Mouse (Mus musculus) hindbrain, embryonic 16.5 days (tissue): ENCODE measurements around the gene Gm10778. TPM values are rescaled to one million over a fixed set of nuclear protein-coding genes. Genes with fewer than 3 reads are reported as not detected.

ENCODE experiments used
- ATAC-seq: fragments of 200-750 bp; cut with Nextera tagmentation; 2 replicates; pipeline ENCODE4 v1.8.0; 2017; ENCODE audit warnings: moderate TSS enrichment, moderate library complexity
- H3K27ac ChIP-seq: fragments of 300-500 bp; sonication (generic); 2 replicates; pipeline ENCODE4 v1.5.1; 2014; ENCODE audit warnings: low read depth, mild to moderate bottlenecking, control low read depth, low read length, moderate library complexity
- H3K27me3 ChIP-seq: fragments of 300-500 bp; sonication (generic); replicated peaks from 2 replicates; pipeline ENCODE4 v1.6.1; 2014; ENCODE audit warnings: low read length; ENCODE audit not compliant: control insufficient read depth, insufficient read depth
- H3K36me3 ChIP-seq: fragments of 300-500 bp; sonication (generic); 2 replicates; pipeline ENCODE4 v1.6.1; 2014; ENCODE audit warnings: mild to moderate bottlenecking, low read length, moderate library complexity, mixed read lengths; ENCODE audit not compliant: control insufficient read depth, insufficient read depth
- H3K4me1 ChIP-seq: fragments of 300-500 bp; sonication (generic); 2 replicates; pipeline ENCODE4 v1.6.1; 2014; ENCODE audit warnings: low read depth, low read length; ENCODE audit not compliant: control insufficient read depth, insufficient read depth
- H3K4me2 ChIP-seq: fragments of 300-500 bp; sonication (generic); 2 replicates; pipeline ENCODE4 v1.6.1; 2014; ENCODE audit warnings: mild to moderate bottlenecking, low read length, control low read depth, moderate library complexity
- H3K4me3 ChIP-seq: fragments of 300-500 bp; sonication (generic); 2 replicates; pipeline ENCODE4 v1.5.1; 2014; ENCODE audit warnings: mild to moderate bottlenecking, low read length, control low read depth, moderate library complexity
- H3K9ac ChIP-seq: fragments of 300-500 bp; sonication (generic); 2 replicates; pipeline ENCODE4 v1.6.1; 2014; ENCODE audit warnings: low read depth, mild to moderate bottlenecking, control low read depth, low read length, moderate library complexity
- H3K9me3 ChIP-seq: fragments of 300-500 bp; sonication (generic); 2 replicates; pipeline ENCODE4 v1.6.1; 2014; ENCODE audit warnings: mild to moderate bottlenecking, low read length, moderate library complexity; ENCODE audit not compliant: control insufficient read depth
- WGBS: fragments of 180-500 bp; shearing (Covaris S2); extraction: QIAGEN DNeasy Blood & Tissue Kit; methylation state at CpG from one replicate; pipeline ENCODE4 v1.1.7; 2014; 5-methylcytosine and 5-hydroxymethylcytosine counted together
- polyA plus RNA-seq: library from polyadenylated mRNA; unstranded; fragments of >200 nt; fragmentation: Nextera tagmentation; extraction: Ambion mirVana; gene quantifications from 2 replicates; pipeline ENCODE4 v1.2.1, GENCODE M21; 2015

Gm10778 gene
- polyA plus RNA-seq, 1 experiment from 2014 or later = 6.2 TPM

GRCm38 (mm10) chr10:81641978-81642647, 6.7 kb upstream of the Gm10778 start:
- peak overlapping the region; percentile 75 for H3K4me3 ChIP-seq
- WGBS = 75% methylated on average over 8 of the region's 8 CpGs
- peak overlapping the region; percentile 92 for H3K4me2 ChIP-seq
- ATAC-seq = no peak
- H3K4me1 ChIP-seq = peaks cover 24% of the 10 kb centered on the region
- H3K9me3 ChIP-seq = no peaks in the 10 kb centered on the region
- H3K9ac ChIP-seq = peak overlapping the region; percentile 95
- no peak overlapping the region for H3K27ac ChIP-seq
- no peaks in the 10 kb centered on the region for H3K36me3 ChIP-seq
- H3K27me3 ChIP-seq = no peaks in the 10 kb centered on the region

DNA sequence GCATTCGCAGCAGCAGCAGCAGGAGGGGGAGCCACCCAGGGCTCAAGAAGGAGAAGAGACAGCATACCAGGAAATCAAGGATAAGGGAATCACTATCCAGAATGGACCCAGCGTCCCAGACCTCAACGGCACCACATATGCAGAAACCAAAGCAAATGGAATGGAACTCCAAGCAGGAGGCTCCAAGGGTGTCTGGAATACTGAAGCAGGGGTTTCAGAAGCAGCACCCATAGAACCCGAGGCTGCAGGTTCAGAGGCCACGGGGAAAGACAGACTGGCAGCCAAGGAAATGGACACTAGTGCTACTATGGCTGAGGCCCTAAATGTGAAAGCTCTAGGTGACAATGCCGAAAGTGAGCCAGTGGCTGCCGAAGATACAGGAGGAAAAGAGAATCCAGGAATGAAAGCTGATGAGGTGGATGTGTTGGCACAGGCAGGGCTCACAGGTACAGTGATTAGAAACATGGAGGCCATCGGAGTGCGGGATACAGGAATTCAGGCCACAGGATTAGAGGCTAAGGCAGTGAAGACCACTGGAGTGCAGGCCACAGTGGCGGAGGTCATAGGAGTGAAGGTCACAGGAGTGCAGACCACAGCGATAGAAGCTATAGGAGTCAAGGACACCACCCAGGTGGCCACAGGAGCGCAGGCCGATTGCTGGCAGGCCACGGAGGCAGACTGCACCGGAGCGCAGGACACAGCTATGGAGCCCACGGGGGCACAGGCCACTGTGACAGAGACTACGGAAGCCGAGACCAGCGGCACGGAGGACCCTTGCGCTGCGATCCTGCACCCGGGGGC, 6.0 kb upstream of the Gm10778 start:
- H3K9ac ChIP-seq = peak overlapping the region; percentile 95
- no peaks in the 10 kb centered on the region for H3K9me3 ChIP-seq
- H3K4me3 ChIP-seq = peak overlapping the region; percentile 75
- H3K27me3 ChIP-seq = no peaks in the 10 kb centered on the region
- peak overlapping the region; percentile 97 for H3K27ac ChIP-seq
- no peaks in the 10 kb centered on the region for H3K36me3 ChIP-seq
- H3K4me2 ChIP-seq = peak overlapping the region; percentile 92
- WGBS = 21% methylated on average over 24 of the region's 24 CpGs
- no peak; the same call in 1 of the 2 replicates for ATAC-seq
- peaks cover 24% of the 10 kb centered on the region for H3K4me1 ChIP-seq

- Histone ChIP-seq H3K27me3 (no peaks in the 10 kb centered on the region), H3K9me3 (no peaks in the 10 kb centered on the region), H3K4me2 (peak overlapping the region; percentile 92), H3K9ac (peak overlapping the region; percentile 95), H3K4me3 (peak overlapping the region; percentile 75), H3K27ac (peak overlapping the region; percentile 97), H3K36me3 (no peaks in the 10 kb centered on the region), H3K4me1 (peaks cover 24% of the 10 kb centered on the region)
- peak; percentile 91 for ATAC-seq
- 1% methylated on average over 70 of the region's 75 CpGs for WGBS
Observed at GRCm38 (mm10) chr10:81643449-81644055, 5.3 kb upstream of the Gm10778 start.

- peaks cover 24% of the 10 kb centered on the region for H3K4me1 ChIP-seq
- H3K9ac ChIP-seq = peak overlapping the region; percentile 95
- no peaks in the 10 kb centered on the region for H3K9me3 ChIP-seq
- no peak; the same call in 1 of the 2 replicates for ATAC-seq
- peak overlapping the region; percentile 75 for H3K4me3 ChIP-seq
- H3K27ac ChIP-seq = peak overlapping the region; percentile 97
- no peaks in the 10 kb centered on the region for H3K36me3 ChIP-seq
- 62% methylated on average over 2 of the region's 2 CpGs for WGBS
- H3K4me2 ChIP-seq = peak overlapping the region; percentile 92
- H3K27me3 ChIP-seq = no peaks in the 10 kb centered on the region
Observed at GRCm38 (mm10) chr10:81644162-81644561, 4.7 kb upstream of the Gm10778 start.

DNA sequence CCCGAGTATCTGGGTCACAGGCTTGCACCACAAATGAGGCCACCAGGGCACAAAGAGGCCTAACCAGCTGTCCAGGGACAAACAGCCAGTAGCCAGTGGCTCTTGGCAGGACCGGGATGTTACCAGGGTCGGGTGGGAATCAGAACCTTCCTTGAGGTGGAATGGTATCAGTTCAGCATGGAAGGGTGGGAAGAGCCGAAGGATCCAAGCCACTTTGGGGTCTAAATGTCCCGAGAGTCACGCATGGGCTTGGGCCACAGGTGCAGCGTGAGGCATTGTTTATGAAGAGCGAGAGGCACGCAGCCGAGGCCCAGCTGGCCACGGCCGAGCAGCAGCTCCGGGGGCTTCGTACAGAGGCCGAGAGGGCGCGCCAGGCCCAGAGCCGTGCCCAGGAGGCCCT, 4.1 kb upstream of the Gm10778 start:
- Histone ChIP-seq H3K4me1 (peaks cover 24% of the 10 kb centered on the region), H3K27me3 (no peaks in the 10 kb centered on the region), H3K36me3 (no peaks in the 10 kb centered on the region), H3K4me3 (no peak overlapping the region), H3K4me2 (no peak overlapping the region), H3K27ac (no peak overlapping the region), H3K9ac (no peak overlapping the region), H3K9me3 (no peaks in the 10 kb centered on the region)
- ATAC-seq = no peak
- 84% methylated on average over 18 of the region's 18 CpGs for WGBS

- WGBS = 89% methylated on average over 4 of the region's 4 CpGs
- no peak overlapping the region for H3K27ac ChIP-seq
Observed at GRCm38 (mm10) chr10:81645391-81645790, 3.5 kb upstream of the Gm10778 start.

GRCm38 (mm10) chr10:81646015-81646555, 2.8 kb upstream of the Gm10778 start:
- H3K36me3 ChIP-seq = no peaks in the 10 kb centered on the region
- H3K9me3 ChIP-seq = no peaks in the 10 kb centered on the region
- peaks cover 25% of the 10 kb centered on the region for H3K4me1 ChIP-seq
- no peaks in the 10 kb centered on the region for H3K27me3 ChIP-seq
- no peak overlapping the region for H3K4me3 ChIP-seq
- no peak for ATAC-seq
- H3K27ac ChIP-seq = no peak overlapping the region
- H3K9ac ChIP-seq = no peak overlapping the region
- no peak overlapping the region for H3K4me2 ChIP-seq
- WGBS = 81% methylated on average over 7 of the region's 7 CpGs

More at GRCm38 (mm10) chr10:81645391-81645790, 3.5 kb upstream of the Gm10778 start:
- no peak for ATAC-seq
- Histone ChIP-seq H3K36me3 (no peaks in the 10 kb centered on the region), H3K9ac (no peak overlapping the region), H3K4me3 (no peak overlapping the region), H3K4me1 (peaks cover 28% of the 10 kb centered on the region), H3K9me3 (no peaks in the 10 kb centered on the region), H3K4me2 (no peak overlapping the region), H3K27me3 (no peaks in the 10 kb centered on the region)

DNA sequence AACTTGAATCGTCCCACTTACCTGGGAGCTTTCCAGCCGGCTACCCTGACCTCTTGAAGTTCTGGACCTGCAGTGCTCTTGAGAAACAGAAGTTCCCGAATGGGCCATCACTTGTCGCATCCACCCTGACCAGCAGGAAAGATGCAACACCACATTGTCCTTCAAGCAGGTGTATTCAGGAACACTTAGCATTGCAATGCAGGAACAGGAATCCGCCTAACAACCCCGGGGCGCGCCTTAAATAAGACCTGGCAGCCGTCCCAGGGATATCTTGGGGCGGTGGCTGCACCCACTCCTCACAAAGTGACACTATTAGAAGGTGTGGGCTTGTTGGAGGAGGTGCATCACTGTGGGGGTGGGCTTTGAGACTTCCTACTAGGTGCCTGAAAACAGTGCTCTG, 6.3 kb downstream of the Gm10778 start:
- no peak overlapping the region for H3K4me3 ChIP-seq
- peaks cover 31% of the 10 kb centered on the region for H3K36me3 ChIP-seq
- H3K9ac ChIP-seq = no peak overlapping the region
- no peak overlapping the region for H3K27ac ChIP-seq
- no peak for ATAC-seq
- peaks cover under 1% of the 10 kb centered on the region; the same call in 1 of the 2 replicates for H3K4me1 ChIP-seq
- H3K27me3 ChIP-seq = no peaks in the 10 kb centered on the region
- 95% methylated on average over 10 of the region's 10 CpGs for WGBS
- peaks cover 36% of the 10 kb centered on the region for H3K9me3 ChIP-seq
- H3K4me2 ChIP-seq = no peak overlapping the region

DNA sequence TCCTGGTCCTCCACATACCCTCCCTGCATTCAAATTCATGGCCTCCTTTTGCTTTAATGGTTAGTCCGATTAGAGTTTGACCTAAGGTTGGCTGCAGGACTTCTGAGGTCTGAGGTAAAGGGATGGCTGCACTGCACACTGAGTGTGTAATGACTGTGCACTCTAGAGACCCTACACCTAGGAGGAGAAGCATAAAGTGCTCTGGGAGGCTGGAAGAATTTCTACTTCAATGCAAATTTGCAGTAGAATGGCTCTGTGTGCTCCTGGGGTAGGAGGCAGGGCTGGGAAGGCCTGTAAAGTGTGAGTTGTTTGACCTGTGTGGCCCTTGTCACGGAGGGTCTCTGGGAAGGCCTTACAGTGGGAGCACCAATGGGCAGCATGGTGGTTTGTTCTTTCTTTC, 7.3 kb downstream of the Gm10778 start:
- Histone ChIP-seq H3K9ac (no peak overlapping the region), H3K27ac (no peak overlapping the region), H3K4me1 (no peaks in the 10 kb centered on the region), H3K4me2 (no peak overlapping the region), H3K9me3 (peaks cover 36% of the 10 kb centered on the region), H3K36me3 (peaks cover 31% of the 10 kb centered on the region), H3K4me3 (no peak overlapping the region), H3K27me3 (no peaks in the 10 kb centered on the region)
- ATAC-seq = no peak
- WGBS = 100% methylated on average over 2 of the region's 2 CpGs
